Mouse (Mus musculus): ENCODE measurements at regions not wholly inside any gene's neighbourhood (a gene's known extent, or its start where the extent isn't known, plus 50 kb on each side); places are given as distances from the start of the nearest gene placed in this dataset.

DNA sequence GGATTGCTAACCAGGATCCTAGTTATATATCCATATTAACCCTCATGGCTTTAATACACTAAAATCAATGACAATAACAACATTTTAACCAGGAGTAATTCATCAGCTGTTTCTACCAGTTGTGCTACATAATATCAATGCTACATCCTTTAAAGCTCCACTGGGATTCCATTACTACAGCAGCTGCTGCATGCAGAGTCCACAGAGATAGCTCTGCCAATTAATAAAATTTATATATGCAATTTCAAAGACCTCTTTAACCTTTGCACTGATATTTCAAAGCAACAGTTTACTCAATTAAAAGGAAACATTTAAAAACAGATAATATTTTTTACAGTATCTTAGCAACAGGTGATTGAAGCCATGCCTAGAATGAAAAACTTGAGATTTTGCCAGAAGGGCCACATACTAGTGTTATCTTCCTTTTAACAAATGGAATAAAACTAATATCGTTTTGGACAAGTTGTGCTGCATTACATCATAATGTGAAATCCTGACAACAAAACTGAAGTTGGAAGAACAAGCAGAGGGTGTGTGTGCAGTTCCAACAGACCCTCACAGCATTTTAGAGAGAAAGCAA lies 256.8 kb upstream of the Nt5c1b start:
- DNase-seq = no peak

DNA sequence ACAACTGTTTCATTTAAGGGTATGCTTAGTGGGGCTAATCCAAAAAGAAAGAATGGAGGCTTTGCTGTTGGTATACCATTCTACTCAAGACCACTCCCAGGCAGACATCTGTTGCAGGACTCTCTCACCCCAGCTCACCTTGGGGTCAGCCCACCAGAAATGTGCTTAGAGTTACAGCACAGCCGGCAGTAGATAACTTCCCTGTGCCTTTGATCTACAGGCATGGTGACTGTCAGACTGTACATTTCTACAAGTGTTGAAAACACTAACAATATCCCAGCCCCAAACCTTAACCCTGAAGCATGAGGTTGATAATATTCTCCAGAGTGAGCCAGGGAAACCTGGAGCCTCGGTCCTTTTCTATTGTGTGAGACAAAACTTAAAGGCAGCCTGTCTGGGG lies 247.7 kb upstream of the Nt5c1b start:
- no peak for DNase-seq

- DNase-seq = no peak
These were observed 241.7 kb upstream of the Nt5c1b start for GRCm38 (mm10) chr12:10127995-10128573.

GRCm38 (mm10) chr12:10134141-10134540 lies 235.6 kb upstream of the Nt5c1b start:
- DNase-seq = no peak

GRCm38 (mm10) chr12:10135915-10136314 lies 233.9 kb upstream of the Nt5c1b start:
- no peak for DNase-seq

DNA sequence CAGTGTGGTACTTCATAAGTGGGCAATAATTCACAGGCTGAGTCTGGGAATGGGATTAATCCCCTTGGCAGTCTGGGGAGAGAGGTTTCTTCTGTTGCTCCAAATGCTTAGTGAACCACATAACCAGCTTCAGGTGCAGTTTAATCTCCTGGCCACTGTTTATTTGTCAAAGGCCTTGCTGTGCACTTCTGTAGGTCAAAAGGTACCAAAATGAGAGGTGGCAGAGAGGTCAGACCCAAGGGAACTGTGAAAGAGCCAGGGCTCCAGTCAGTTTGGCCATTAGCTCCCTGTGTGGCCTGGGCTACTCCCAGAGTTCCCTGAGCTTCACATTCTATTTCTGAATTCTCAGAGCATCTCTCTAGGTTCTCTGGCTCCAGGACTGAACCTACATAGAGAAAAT lies 229.6 kb upstream of the Nt5c1b start:
- DNase-seq = no peak

DNA sequence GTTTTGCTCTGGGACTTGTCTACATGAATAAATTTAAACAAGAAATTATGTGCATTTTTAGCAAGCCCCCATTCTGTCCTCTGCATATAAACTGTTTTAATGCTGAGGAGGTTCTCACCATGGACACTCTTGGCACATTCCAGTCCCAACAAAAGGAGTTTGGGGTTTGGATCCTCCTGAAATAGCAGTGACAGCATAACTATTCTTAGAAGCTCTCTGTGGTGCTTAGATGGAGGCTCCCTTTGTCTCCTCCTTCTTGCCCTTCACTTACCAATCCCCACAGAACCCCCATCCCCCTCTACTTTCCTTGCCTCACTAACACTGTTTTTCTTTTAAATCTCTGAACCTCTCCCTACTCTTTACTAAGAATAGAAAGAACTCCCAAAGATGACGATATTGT lies 208.9 kb upstream of the Nt5c1b start:
- DNase-seq = no peak

GRCm38 (mm10) chr12:10168042-10168441 lies 201.7 kb upstream of the Nt5c1b start:
- no peak for DNase-seq

DNA sequence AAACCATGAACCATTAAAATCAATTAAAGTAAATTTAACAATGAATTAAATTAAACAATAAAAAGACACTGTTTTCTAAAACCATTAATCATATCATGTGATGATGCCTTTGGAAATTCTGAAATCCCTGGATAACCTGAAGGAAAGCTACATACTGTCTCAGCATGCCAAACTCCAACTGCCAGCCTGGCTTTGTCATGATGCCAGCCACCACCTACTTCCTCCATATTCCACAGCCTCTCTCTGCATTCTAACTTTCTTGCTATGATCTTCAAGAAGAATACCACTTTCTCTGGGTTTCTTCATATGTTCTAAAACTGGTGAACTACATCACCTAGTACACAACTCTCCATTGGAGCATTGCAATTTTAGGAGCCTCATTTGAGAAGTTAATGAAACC lies 201.2 kb upstream of the Nt5c1b start:
- no peak for DNase-seq

GRCm38 (mm10) chr12:10178718-10179117 lies 191.1 kb upstream of the Nt5c1b start:
- DNase-seq = no peak

DNA sequence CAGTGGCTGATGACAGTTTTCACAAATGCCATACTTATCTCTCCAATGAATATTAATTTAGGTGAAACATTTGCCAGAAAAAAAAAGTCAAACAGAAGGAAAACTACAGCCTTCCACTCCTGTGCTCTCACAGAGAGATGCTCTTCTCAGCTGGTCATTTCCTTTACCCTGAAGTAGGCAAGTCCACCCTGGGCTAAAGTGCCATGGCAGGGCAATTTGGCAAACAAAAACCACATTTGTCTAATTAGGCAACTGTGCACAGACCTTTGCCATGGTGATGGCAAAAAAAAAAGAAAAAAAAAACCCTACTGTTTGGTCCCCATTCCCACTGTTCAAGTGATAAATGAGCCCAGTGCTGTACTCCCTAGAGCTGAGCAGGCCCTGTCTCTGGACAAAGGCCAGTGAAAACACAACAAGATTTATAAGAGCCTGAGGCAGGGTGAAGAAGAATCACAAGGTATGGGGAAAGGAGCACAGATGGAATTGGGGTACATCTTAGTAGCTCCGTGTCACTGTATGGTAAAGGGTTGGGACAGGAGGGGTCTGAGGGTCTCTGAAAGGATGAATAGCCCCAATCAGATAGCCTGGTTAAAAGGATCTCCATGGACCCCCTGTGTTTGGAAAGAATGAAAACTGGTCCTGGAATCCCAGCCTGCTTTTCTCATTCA lies 190.5 kb upstream of the Nt5c1b start:
- no peak for DNase-seq

GRCm38 (mm10) chr12:10179815-10180468 lies 189.8 kb upstream of the Nt5c1b start:
- DNase-seq = no peak

DNA sequence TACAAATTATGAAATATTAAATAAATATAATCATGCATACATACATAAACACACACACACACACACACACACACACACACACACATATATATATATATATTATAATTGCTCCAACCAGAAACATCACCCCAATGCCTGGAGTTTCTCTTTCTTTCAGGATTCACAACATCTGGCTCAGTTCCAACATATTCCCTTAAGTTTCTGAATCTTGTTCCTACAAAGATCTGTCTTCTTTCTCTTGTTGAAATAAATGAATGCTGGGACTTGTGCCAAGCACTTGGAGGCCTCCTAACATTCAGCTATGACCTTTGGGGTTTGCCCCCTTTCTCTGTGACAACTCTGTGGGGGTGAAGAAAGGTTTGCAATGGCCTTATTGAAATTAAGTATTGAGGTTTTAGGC lies 187.2 kb upstream of the Nt5c1b start:
- DNase-seq = no peak

- no peak for DNase-seq
These were observed 183.2 kb upstream of the Nt5c1b start for GRCm38 (mm10) chr12:10186576-10186975.

GRCm38 (mm10) chr12:10189746-10190145 lies 180.0 kb upstream of the Nt5c1b start:
- DNase-seq = no peak

- DNase-seq = no peak
These were observed 171.8 kb upstream of the Nt5c1b start for GRCm38 (mm10) chr12:10197906-10198460.

- DNase-seq = no peak
These were observed 159.9 kb upstream of the Nt5c1b start for GRCm38 (mm10) chr12:10209841-10210240.

DNA sequence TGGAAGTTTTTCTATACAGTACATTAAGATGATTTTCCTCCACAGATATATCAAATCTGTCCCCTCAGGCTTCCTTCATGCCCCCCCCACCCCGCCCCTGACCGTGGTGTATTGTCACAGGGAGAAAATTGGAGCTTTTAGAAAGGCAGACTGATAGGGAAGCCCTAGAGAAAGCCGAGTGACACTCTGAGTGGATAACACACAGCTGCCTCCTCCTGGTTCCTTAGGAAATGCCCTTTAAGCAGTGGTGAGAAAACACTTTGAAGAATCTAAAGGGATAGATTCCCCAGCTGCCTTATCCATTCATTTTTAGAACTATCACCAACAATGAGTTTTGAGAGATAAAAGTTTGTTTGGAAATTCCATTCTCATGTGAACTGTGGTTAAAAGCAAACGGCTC lies 147.0 kb upstream of the Nt5c1b start:
- DNase-seq = no peak

DNA sequence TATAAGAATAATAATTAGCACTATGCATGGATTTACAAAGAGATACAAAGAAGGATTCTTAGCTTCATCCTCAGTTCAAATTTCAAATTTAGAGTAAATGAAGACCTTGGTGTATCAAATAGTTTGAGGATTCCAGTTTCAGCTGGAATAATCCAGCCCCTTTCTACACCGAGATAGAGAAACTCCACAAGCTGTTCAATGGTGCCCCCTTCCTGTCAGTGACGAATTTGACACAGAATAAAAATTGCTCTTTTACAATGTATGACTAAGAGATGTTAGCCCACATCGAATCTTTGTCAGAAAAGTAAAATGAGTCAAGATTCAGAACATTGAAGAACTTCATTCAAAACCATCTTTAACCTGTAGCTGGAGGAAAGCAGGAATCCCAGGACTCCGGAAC lies 145.9 kb upstream of the Nt5c1b start:
- DNase-seq = peak; percentile 21

DNA sequence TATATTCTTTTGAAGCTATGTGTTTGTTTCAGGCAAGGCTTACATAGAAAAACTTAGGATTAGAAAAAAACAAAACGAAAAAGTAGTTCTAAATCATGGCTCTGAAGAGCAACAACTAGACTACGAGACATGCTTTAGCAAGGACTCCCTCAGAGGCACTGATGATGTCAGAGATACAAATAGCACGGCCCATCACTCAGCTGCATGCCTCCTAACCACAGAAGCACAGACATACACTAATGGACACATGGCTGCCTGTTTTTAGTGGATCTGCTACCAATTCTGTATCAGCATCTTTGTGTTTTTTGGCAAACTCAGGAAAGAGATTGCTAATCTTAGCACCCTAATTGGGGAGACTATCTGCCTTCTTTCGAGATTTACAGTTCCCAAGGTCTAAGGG lies 138.6 kb upstream of the Nt5c1b start:
- DNase-seq = no peak

DNA sequence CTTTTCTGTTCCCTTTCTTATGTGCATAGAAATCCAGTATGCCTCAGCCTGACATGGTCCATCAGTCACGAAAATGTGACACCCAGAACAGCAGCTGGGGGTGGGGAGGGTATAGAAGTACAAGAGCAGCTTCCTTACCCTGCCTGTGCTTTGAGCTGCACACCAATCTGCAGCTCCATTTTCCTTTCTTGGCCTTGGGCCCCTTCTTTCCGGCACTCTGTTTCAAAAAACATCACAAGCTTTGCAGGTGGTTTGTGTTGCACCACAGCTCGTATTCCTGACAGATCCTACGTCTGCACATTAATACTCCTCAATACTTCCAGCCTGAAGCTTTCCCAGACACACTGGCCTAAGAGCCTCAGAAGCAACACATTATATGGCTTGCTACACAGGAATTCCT lies 138.1 kb upstream of the Nt5c1b start:
- no peak for DNase-seq

DNA sequence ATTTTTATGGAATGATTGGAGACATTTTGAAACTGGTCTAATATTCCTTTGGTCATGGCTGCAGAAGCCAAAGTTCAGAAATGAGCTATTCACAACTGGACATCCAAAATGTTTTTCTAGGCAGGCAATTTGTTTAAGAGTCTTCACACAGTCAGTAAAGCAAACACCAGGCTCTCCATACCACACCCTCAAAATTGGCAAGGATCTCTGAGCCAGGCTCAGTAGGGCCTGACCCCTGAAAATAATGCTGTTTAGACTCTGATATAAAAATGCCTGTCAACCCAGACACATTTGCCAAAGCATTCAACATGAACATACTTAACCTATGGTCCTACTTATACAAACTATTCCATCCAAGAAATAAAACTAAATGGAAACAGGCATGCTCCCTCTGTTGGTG lies 121.7 kb upstream of the Nt5c1b start:
- DNase-seq = no peak

DNA sequence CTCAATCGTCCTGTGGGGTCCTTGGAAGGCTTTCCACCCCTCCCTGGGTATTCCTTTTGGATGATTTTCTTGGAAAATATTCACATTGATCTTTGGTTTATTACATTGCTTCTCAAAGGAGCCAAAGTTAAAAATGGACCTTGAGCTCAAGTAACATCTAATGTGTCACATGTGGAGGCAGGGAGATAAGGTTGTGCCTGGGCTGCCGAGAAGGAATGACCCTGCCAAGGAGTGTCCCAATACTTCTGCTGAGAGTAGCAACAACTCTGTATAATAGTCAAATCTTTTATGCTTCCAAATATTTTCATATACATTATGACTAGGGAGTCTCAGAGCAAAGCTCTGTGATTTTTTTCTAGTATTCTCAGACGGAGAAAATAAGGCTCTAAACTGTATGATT lies 113.4 kb upstream of the Nt5c1b start:
- DNase-seq = no peak

Measured in adrenal gland, postnatal 14 days (tissue).